Mouse (Mus musculus): ENCODE results near the gene Mpnd.

The Mpnd gene

DNA sequence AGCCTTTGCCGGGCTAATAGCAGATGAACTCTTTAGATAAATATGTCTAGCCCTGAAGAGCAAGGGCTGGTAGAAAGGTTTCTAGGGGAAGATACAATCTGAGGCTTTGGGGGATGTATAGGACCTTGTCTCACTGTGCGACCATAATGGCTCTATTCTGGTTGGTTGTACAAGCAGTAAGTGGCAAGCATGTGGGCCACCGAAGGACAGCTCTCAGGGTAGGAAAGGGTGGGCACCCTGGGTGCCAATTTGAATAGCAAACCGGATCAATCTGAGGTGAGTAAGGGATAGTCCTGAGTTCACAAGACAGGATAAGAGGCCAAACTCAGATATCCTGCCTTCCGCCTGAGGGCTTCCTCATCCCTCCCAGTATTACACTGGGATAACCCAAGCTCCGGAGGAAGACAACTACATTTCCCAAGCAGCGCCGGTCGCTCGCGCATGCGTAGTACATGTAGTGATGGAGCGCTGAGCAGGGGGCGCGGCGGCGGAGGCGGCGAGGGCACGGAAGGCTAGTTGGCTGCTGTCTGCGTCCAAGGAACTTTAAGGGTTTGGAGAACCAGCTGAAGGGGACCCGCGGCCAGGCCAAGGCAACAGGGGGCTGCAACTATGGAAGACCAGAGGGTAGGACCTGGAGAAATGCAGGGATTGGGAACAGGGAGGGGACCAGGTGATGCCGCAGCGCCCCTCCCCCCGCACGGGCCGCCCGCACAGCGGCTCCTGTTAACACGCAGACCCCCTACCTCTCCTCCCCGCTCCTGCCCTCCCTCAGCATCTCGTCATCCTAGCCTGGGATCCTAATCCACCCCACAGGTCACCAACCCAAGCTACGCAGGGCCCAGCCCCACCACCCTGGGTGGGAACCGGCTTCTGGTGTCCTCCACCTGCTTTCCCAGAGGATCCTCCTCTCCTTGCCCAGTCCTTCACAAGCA is 19.2 kb upstream of the Mpnd start, which contains the start of gene Fsd1:
Gene Fsd1, plus strand, starts transcription at position 480 of the 932 bp plus-strand sequence.
- peak; percentile 97 for ATAC-seq (ENCODE audit: low TSS enrichment)

DNA sequence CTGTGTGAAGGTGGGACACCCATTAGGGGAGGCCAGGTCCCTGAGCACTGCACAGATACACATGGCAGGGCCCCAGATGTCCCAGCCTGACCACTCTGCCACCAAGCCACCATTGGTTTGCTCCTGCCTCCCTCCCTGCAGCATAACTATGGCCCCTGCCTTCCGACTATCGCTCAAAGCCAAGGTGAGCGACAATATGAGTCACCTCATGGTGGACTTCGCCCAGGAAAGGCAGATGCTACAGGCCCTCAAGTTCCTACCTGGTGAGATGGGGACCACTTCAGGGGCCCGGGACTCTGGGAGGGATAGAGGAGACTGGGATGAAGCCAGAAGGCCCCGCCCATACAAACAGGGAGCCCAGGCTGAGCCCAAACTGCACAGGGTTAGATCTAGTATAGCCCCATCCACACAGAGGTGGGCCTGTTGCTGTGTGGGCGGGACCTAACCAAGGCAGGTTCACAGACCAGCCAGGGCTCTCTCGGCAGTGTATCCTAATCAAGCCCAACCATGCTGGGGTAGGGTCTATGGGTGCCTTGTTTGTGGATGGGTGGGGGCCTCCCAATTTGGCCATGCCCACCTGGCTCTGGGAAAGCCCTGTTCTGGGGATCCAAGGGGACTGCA is 15.1 kb upstream of the Mpnd start:
- ATAC-seq (ENCODE audit: low TSS enrichment) = no peak

DNA sequence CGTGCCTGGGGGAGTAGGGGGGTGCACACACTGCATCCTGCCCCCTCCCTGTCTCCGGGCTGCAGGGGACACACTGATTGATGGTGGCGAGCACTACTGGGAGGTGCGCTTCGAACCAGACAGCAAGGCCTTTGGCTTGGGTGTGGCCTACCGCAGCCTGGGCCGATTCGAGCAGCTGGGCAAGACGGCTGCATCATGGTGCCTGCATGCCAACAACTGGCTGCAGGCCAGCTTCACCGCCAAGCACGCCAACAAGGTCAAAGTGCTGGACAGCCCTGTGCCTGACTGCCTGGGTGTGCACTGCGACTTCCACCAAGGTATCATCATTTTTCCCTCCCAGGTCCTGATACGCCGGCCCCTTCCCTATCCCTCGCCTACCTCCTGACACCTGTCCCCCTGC is 9.5 kb upstream of the Mpnd start:
- ATAC-seq (ENCODE audit: low TSS enrichment) = no peak

DNA sequence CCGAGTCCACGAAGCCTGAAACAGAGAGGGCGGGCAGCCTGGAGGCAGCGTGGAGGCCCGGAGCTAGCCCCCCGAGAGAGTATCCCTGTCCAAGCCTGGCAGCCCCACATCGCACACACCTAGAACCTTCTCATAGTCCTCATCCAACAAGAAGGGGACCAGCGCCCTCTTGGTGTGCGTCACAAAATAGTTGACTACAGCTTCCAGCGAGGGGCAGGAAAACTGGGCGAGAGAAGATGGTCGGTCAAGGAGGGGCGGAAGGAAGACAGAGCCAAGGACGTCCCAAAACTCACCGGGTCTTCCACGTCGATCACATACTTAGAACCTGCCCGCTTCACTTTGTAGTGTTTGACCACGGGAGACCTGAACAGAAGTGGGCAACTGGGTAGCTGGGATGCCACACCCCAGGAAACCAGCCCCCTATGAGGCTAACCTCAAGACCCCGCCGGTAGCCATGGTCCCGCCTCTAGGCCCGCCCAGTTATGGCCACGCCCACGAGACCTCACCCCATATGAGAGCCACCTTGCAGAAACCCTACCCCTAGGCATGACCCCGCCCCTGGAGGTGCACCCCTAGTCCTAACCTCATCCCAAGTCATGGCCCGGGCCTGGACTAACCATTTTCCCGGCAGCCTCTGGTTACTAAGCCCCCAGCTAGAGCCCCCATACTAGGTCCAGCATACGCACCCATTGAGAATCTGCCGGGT is 5.6 kb upstream of the Mpnd start:
- ATAC-seq (ENCODE audit: low TSS enrichment) = no peak

DNA sequence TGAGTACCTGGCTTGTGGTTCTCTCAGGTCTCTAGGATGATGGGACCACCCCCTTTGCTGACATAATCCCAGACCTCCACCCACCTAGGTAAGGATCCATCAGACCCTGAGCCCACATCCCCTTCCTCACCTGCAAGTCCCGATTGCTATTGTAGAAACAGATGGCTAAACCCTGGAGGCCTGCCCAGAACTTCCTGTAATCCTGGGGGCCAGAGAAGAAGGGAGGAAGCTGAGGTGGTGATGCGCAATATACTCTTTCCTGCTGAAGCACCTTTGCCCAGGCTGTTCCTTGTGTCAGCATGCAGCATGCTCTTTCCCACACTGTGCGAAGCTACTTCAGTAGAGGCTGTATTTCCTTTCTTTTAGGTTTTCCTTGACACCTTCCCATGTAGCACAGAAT is 2.5 kb upstream of the Mpnd start:
- ATAC-seq (ENCODE audit: low TSS enrichment) = no peak

DNA sequence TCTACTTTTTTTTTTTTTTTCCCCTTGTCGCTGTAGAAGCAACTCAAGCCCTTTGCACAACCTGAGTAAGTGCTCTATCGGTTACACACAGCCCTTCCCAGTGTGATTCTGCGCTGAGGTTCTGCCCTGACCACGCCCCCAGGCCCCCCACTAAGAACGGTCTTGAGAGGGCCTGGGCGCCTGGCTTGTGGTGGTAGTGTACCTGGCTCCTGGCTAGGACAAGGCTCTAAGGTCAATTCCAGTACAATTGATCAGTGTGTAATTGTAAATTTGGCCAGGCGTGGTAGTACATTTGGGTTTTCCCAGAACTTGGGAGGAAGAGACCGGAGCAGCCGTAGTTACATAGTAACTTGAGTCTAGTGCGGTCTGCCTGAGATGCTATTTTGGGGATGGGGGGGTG is 1.4 kb downstream of the Mpnd start:
- no peak for ATAC-seq (ENCODE audit: low TSS enrichment)

DNA sequence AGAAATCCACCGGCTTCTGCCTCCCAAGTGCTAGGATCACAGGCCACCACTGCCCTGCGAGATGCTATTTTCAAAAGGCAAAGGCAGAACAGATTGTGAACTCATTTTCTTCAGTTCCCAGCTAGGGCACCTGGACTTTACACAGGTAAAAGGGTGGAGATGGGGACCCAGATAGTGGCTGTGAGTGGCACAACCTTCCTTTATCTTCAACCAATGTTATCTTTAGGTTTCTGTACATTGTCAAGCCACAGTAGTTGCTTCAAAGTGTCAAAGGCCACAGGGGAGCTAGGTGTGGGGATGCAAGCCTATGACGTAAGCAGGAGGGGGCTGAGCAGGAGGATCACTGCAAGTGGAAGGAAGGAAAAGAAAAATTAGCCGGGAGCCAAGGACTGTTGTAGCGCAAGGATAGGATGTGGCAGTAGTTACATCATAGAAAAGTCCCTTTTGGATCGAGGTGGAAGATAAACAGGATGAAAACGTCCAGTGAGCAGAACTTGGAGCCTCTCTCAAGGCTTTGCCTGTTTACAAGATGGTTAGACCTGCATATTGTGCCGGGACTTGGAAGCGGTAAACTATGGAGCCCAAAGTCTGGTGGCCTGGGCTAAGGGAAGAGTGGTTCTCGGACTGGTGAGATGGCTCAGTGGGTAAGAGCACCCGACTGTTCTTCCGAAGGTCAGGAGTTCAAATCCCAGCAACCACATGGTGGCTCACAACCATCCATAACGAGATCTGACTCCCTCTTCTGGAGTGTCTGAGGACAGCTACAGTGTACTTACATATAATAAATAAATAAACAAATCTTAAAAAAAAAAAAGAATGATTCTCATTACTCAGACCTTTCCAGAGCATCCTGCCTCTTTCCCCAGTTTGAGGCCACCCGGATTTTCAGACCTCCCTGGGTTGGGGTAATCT is 2.2 kb downstream of the Mpnd start:
- ATAC-seq (ENCODE audit: low TSS enrichment) = no peak

DNA sequence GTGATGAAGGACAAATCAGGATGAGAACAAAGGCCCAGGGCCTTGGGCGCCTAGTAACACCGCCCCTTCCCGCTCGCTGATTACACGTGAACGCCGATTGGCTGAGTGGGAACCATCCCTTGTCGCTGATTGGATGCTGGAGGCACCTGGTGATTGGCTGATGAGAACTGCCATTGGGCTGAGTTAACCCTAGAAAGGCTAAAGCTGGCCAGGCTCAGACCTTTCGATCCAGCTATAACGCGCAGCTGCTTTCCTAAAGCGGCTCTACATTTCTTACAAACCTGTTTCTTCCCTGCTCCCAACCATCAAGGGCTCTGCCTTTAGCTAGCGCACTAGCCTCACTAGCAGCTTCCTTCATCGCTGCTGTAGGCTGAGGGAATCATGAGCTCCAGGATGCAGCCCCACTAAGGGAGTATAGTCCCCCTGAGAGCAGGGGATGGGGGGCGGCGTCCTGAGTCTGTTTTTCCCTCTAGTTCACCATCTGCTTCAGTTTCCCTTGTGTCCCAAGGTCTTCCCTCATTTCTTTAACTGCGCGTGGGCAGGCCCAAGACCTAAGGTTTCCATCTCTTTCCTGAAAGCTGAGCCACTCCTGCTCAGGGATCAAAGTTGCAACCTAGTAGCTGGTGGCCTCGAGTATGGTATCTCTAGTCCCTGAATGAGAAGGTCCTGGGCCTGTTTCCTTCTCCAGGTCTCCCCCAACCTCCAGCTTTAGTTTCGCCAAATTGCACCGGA is 3.0 kb downstream of the Mpnd start:
- ATAC-seq (ENCODE audit: low TSS enrichment) = peak; percentile 87

DNA sequence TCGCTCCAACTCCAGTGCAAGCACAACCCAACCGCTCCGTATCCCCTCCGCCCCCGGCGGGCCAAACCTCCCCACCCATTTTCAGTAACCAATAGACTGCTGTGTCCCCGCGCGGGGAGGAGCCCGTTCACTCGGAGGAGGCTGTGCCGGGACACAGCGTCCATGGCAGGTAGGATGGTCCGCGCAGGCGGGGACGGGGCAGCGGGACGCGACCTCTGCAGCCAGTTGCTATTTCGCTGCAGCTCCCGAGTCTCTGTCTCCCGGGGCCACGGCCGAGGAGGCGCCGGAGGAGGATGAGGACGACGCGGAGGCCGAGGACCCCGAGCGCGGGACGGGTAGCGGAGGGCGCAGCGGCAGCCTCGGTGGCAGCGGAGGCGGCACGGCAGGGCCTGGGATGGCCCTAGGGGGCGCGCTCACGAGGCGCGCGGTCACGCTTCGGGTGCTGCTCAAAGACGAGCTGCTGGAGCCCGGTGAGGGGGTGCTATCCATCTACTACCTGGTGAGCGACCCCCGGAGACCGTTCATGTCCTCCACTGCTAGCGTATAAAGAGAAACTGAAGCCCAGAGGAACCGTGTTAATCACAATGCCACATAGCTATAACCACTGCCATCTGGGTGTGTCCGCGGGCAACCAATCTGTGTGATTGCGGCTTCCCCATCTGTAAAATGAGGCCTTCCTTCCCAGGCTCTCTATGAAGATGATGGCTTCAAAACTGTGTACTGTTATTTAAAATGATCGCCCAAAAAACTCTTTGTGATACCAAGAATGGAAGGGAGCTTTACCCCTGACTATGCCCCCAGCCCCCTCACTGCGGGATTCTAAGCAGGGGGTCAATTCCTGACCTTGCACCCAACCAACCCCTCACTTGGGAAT is 3.8 kb downstream of the Mpnd start:
- peak; percentile 89 for ATAC-seq (ENCODE audit: low TSS enrichment)

DNA sequence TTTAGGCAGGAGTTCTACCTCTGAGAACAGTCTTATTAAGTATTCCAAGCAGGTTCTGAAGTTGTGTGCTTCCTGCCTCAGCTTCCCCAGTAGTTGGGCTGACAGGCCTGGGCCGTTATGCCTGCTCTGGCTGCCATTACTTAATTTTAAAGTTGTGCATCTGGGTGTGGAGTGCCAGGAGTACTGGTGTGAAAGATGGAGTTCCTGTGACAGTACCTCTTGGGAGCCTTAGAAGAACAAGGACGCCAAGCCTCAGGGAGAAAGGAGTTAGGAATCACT is 4.4 kb downstream of the Mpnd start:
- ATAC-seq (ENCODE audit: low TSS enrichment) = no peak

DNA sequence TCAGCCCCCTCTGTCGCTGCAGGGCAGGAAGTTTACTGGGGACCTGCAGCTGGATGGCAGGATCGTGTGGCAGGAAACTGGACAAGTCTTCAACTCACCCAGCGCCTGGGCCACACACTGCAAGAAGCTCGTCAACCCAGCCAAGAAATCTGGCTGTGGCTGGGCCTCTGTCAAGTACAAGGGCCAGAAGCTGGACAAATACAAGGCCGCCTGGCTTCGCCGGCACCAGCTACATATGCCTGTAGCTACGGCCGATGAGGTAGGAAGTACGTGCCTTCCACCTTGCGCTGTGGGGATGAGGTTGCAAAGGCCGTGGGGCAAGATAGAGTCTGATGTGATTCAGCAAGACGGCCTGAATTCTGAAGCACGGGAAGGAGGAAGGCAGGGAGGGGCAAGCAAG is 4.7 kb downstream of the Mpnd start:
- no peak for ATAC-seq (ENCODE audit: low TSS enrichment)

DNA sequence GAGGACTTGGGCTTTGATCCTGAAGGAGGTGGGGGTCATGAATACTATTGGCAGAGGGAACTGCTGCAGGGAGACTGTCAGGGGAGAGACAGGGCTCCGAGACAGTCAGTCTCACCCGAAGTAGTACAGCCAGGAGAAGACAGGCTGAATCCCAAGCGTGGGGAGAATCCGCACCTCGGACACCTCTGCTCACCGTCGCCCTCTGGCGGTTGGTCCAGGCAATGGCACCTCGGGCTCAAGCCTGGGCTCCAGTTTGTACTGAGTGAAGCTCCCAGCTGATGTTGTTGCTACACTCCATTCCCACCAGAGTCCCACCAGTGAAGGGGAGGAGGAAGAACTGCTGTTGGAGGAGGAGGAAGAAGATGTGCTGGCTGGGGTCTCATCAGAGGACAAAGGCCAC is 5.2 kb downstream of the Mpnd start:
- no peak for ATAC-seq (ENCODE audit: low TSS enrichment)

DNA sequence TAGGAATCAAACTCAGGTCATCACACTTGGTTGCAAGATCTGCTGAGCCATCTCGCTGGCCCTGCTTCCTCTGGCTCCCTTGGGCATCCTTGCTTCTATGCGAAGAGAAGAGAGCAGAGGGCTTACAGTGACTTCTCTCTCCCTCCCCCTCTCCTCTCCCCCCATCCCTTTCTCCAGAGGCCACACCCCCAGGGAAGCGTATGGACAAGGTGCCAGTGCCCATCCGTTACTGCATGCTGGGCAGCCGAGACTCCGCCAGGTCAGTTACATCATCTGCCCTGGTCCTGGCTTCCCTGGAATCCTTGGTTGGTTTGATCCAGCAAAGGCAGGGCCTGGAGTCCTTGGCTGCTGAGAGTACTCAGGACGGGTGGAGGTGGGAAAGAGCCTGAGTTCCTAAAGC is 5.9 kb downstream of the Mpnd start:
- no peak for ATAC-seq (ENCODE audit: low TSS enrichment)

DNA sequence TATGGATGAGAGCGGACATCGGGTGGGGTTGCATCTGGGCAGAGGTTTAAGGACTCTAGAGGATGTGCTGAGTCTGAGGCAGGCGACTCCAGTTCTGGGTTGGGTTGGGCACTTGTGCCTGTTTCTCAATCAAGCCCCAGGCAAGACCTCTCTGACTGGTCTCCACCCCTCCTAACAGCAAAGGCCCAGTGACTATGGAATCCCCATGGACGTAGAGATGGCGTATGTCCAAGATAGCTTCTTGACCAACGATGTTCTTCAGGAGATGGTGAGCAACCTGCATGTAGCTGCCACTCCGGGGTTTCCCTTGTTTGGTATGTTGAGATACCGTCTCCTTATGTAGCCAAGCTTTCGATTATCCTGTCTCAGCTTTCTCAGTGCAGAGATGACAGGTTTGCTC is 9.8 kb downstream of the Mpnd start:
- ATAC-seq (ENCODE audit: low TSS enrichment) = no peak

DNA sequence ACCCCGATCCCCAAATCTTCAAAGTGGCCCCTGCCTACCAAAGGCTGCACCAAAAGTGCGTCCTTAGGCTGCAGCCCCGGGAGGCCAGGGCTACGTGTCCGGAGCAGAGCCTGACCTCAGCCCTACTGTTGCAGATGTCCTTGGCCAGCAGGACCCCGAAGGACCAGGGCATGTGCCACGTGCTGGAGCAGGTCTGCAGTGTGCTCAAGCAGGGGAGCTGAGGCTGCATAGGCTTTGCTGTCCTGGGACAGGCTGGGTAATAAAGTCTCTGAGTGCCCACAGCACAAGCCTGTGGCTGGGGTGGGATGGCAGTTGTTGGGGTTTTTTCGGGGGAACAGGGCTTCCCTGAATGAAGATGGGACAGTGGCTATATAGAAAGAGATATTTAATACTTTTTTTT is 10.9 kb downstream of the Mpnd start:
- no peak for ATAC-seq (ENCODE audit: low TSS enrichment)

DNA sequence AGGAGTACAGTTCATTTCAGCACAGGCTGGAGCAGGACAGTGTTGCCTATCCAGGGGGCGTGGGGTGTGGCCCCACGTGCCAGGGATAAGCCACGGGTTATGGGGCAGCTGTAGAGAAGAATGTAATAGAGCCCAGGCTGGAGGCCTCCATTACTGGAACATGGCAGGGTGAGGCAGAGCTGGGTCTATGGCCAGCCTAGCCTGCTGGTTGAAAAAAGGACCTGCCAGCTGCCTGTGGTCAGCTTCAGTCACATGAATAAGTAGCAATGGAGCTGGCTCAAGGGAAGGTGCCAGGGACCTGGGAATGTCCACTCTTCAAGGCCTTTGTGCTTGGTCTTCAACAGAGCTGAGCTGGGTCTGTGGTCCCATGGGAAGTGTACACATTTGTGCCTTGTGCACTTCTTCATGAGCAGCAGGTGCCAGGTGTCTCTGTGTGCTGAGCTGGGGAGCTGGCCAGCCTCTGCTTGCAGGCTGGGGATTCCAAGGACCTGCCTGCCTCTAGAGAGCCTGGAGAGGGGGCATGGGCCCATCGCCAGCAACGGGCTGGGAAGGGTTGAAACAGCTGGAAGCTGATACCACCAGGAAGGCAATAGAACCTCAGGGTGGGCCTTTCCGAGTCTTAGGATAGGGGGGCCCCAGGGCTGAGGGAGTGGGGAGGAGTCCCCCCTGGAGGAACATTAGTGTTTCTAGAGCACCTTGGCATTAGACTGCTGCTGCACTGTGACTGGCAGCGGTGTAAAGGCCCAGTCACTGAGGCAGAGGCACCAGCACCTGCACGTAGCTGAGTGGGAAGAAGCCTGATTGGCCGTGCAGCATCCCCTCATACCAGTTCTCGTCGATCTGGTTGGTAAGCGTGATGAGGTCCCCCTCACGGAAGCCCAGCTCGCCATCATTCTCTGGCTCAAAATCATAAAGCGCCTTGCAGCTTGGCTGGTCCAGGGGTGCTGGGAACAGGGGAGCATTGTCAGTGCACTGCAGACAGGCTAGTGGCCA is 11.6 kb downstream of the Mpnd start:
- no peak for ATAC-seq (ENCODE audit: low TSS enrichment)

DNA sequence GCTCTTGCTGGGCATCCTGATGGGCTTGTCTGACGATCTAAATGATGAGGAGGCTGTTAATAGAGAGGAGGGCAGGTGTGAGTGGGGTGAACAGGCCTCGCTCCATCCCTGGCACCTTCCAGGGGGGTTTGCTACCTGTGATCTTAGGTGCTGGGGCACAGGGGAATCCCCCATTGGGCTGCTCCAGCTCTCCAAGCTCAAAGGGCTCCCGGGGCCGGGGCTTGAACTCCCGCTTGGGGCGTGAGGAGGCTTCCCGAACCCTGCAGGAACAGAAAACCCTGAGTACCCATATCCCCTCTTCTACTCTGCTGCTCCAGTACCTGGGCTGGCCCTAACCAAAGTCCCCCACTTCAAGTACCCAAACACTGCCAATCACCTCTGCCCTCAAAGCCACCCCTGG is 12.3 kb downstream of the Mpnd start:
- ATAC-seq (ENCODE audit: low TSS enrichment) = no peak

DNA sequence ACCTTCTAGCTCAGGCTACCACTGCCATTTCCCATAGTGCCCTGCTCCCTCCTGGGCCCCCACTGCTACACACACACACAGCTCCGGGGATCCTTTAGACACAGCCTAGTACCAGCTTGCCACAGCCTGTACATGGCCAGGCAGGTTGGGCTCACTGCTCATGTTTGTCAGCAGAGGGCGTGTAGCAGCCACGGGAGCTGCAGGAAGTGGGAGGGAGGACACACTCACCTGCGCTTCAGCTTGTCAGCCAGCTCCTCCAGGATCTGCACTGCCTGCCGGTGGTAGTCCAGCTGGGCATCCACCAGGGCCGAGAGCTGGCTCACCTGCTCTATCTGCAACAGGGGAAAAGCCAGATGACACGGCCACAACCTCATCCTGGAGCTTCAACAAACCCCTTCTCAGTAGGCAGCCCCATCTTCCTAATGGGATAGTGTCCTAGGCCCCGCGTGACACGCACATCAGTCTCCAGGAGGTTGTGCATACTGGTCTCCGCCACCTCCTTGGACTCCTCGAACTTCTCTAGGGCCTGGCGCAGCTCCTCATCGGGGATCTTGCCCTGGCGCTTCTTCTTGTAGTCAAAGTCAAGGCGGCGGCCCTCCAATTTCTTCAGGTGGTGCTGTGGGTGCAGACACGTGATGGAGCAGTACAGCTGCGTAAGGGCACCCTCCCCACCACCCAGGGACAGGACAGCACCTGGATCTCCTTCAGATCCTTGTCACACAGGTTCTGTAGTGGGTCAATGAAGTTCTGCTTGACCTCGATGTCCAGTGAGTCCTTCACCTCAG is 13.0 kb downstream of the Mpnd start:
- peak; percentile 46 for ATAC-seq (ENCODE audit: low TSS enrichment)

Data from frontal cortex, adult (tissue).